Mouse (Mus musculus): Measurements from ENCODE around the gene Uvrag. TPM values are rescaled to one million over a fixed set of nuclear protein-coding genes. Genes with fewer than 3 reads are reported as not detected.
A peak's percentile ranks its signal among the peaks of the same experiment; 100 is the strongest.

Uvrag gene
- total RNA-seq, 2 experiments from 2014 or later: 47.6 to 68.3 TPM

- DNase-seq (ENCODE audit: extremely low spot score in 1 of 2, low spot score in 2 of 2): no peak
- Histone ChIP-seq H3K4me3 (no peak overlapping the region), H3K27ac (peak overlapping the region; percentile 44; the same call in 1 of the 2 replicates)
- intact Hi-C loops (cut with DNase I): no loop called here
- no peak for TF ChIP-seq CTCF (IDR thresholded peaks at IDR 0.05)
Observed at GRCm38 (mm10) chr7:98895501-98896095, 245.3 kb downstream of the Uvrag start.

- TF ChIP-seq CTCF (IDR thresholded peaks at IDR 0.05): no peak
- no peak for DNase-seq (ENCODE audit: extremely low spot score in 1 of 2, low spot score in 2 of 2)
- intact Hi-C loops (cut with DNase I): no loop called here
- Histone ChIP-seq H3K4me3 (no peak overlapping the region), H3K27ac (no peak overlapping the region)
Observed at GRCm38 (mm10) chr7:98894768-98895167, 246.2 kb downstream of the Uvrag start.

- no peak overlapping the region for H3K4me3 ChIP-seq
- no peak for DNase-seq (ENCODE audit: extremely low spot score in 1 of 2, low spot score in 2 of 2)
- TF ChIP-seq CTCF (IDR thresholded peaks at IDR 0.05): no peak
- H3K27ac ChIP-seq: no peak overlapping the region
- intact Hi-C loops (cut with DNase I): no loop called here
Observed at GRCm38 (mm10) chr7:98894305-98894704, 246.6 kb downstream of the Uvrag start.

GRCm38 (mm10) chr7:98893144-98893543, 247.8 kb downstream of the Uvrag start:
- H3K4me3 ChIP-seq: no peak overlapping the region
- no peak for TF ChIP-seq CTCF (IDR thresholded peaks at IDR 0.05)
- no peak overlapping the region for H3K27ac ChIP-seq
- DNase-seq (ENCODE audit: extremely low spot score in 1 of 2, low spot score in 2 of 2): no peak
- intact Hi-C loops (cut with DNase I): no loop called here

- intact Hi-C loops (cut with DNase I): no loop called here
- no peak for DNase-seq (ENCODE audit: extremely low spot score in 1 of 2, low spot score in 2 of 2)
- Histone ChIP-seq H3K4me3 (no peak overlapping the region), H3K27ac (no peak overlapping the region)
- TF ChIP-seq CTCF (IDR thresholded peaks at IDR 0.05): no peak
Observed at GRCm38 (mm10) chr7:98889211-98889610, 251.7 kb downstream of the Uvrag start.

GRCm38 (mm10) chr7:98888810-98889209, 252.1 kb downstream of the Uvrag start:
- DNase-seq (ENCODE audit: extremely low spot score in 1 of 2, low spot score in 2 of 2): no peak
- Histone ChIP-seq H3K4me3 (no peak overlapping the region), H3K27ac (no peak overlapping the region)
- TF ChIP-seq CTCF (IDR thresholded peaks at IDR 0.05): no peak
- intact Hi-C loops (cut with DNase I): no loop called here

GRCm38 (mm10) chr7:98887811-98888261, 253.1 kb downstream of the Uvrag start:
- Histone ChIP-seq H3K4me3 (no peak overlapping the region), H3K27ac (no peak overlapping the region)
- DNase-seq (ENCODE audit: extremely low spot score in 1 of 2, low spot score in 2 of 2): no peak

GRCm38 (mm10) chr7:98881887-98882286, 259.1 kb downstream of the Uvrag start:
- intact Hi-C loops (cut with DNase I): loop anchor here (5.0 kb wide), 1 partner anchor 195 kb away; no protein-coding TSS in a partner anchor
- H3K4me3 ChIP-seq: no peak overlapping the region
- H3K27ac ChIP-seq: no peak overlapping the region
- DNase-seq (ENCODE audit: extremely low spot score in 1 of 2, low spot score in 2 of 2): no peak
- TF ChIP-seq CTCF (IDR thresholded peaks at IDR 0.05): peak; percentile 51

More at GRCm38 (mm10) chr7:98887811-98888261, 253.1 kb downstream of the Uvrag start:
- TF ChIP-seq CTCF (IDR thresholded peaks at IDR 0.05): no peak
- intact Hi-C loops (cut with DNase I): no loop called here

GRCm38 (mm10) chr7:98879176-98879575, 261.8 kb downstream of the Uvrag start:
- no peak for TF ChIP-seq CTCF (IDR thresholded peaks at IDR 0.05)
- DNase-seq (ENCODE audit: extremely low spot score in 1 of 2, low spot score in 2 of 2): no peak
- H3K27ac ChIP-seq: no peak overlapping the region
- no peak overlapping the region for H3K4me3 ChIP-seq
- intact Hi-C loops (cut with DNase I): no loop called here

- no peak for DNase-seq (ENCODE audit: extremely low spot score in 1 of 2, low spot score in 2 of 2)
Observed at GRCm38 (mm10) chr7:98876119-98876518, 264.8 kb downstream of the Uvrag start.

GRCm38 (mm10) chr7:98875390-98875990, 265.5 kb downstream of the Uvrag start:
- DNase-seq (ENCODE audit: extremely low spot score in 1 of 2, low spot score in 2 of 2): no peak
- Histone ChIP-seq H3K27ac (no peak overlapping the region), H3K4me3 (no peak overlapping the region)
- intact Hi-C loops (cut with DNase I): no loop called here
- TF ChIP-seq CTCF (IDR thresholded peaks at IDR 0.05): no peak

More at GRCm38 (mm10) chr7:98876119-98876518, 264.8 kb downstream of the Uvrag start:
- Histone ChIP-seq H3K4me3 (no peak overlapping the region), H3K27ac (no peak overlapping the region)
- intact Hi-C loops (cut with DNase I): no loop called here
- no peak for TF ChIP-seq CTCF (IDR thresholded peaks at IDR 0.05)

GRCm38 (mm10) chr7:98874411-98874951, 266.5 kb downstream of the Uvrag start:
- H3K4me3 ChIP-seq: no peak overlapping the region
- TF ChIP-seq CTCF (IDR thresholded peaks at IDR 0.05): no peak
- intact Hi-C loops (cut with DNase I): no loop called here
- H3K27ac ChIP-seq: no peak overlapping the region
- DNase-seq (ENCODE audit: extremely low spot score in 1 of 2, low spot score in 2 of 2): no peak

All from left cerebral cortex, adult 2 months (tissue).